Mouse (Mus musculus): Measurements from ENCODE around the gene Srms. TPM values are rescaled to one million over a fixed set of nuclear protein-coding genes. Genes with fewer than 3 reads are reported as not detected.

Gene Srms
- 0.16 TPM in 2 replicates for polyA plus RNA-seq (2012; rRNA removed)

GRCm38 (mm10) chr2:181213021-181213445 lies at the start of gene Srms:
Gene Srms, minus strand, starts transcription at chr2:181213185.

GRCm38 (mm10) chr2:181241602-181242313 lies 28.8 kb upstream of the Srms start, which contains the start of gene Helz2:
Gene Helz2, minus strand, starts transcription at chr2:181242027.

GRCm38 (mm10) chr2:181219538-181220216 lies 6.7 kb upstream of the Srms start, which contains the start of gene Fndc11:
Gene Fndc11, plus strand, starts transcription at chr2:181220013.

GRCm38 (mm10) chr2:181202422-181202821 lies 10.6 kb downstream of the Srms start, which contains the start of gene Ptk6:
Gene Ptk6, minus strand, starts transcription at chr2:181202789.

GRCm38 (mm10) chr2:181187121-181188000 lies 25.6 kb downstream of the Srms start, which contains the start of gene Ppdpf:
Gene Ppdpf, plus strand, starts transcription at chr2:181187247.

GRCm38 (mm10) chr2:181156248-181157121 lies 56.5 kb downstream of the Srms start, which contains the start of gene Eef1a2:
Gene Eef1a2, minus strand, starts transcription at chr2:181157014.

Other genes starting within 250 kb of the Srms start
- gene Arfgap1, start 246.0 kb downstream of the Srms start, polyA plus RNA-seq (2012; rRNA removed), result 122 and 127 TPM in 2 replicates
- 0.57 and 0.79 TPM in 2 replicates for gene Col20a1, start 226.7 kb downstream of the Srms start, polyA plus RNA-seq (2012; rRNA removed)
- gene Chrna4, start 169.6 kb downstream of the Srms start, polyA plus RNA-seq (2012; rRNA removed), result 13.9 TPM in 2 replicates
- gene Kcnq2, start 77.9 kb downstream of the Srms start, polyA plus RNA-seq (2012; rRNA removed), result 78.7 and 87.8 TPM in 2 replicates
- 199 and 216 TPM in 2 replicates for gene Eef1a2, start 56.2 kb downstream of the Srms start, polyA plus RNA-seq (2012; rRNA removed)
- gene Ppdpf, start 25.9 kb downstream of the Srms start, polyA plus RNA-seq (2012; rRNA removed), result 225 and 239 TPM in 2 replicates
- gene Ptk6, start 10.4 kb downstream of the Srms start, polyA plus RNA-seq (2012; rRNA removed), result 0.05 and 0.08 TPM in 2 replicates
- gene Fndc11, start 6.8 kb upstream of the Srms start, polyA plus RNA-seq (2012; rRNA removed), result 0.19 and 0.35 TPM in 2 replicates
- gene Helz2, start 28.8 kb upstream of the Srms start, polyA plus RNA-seq (2012; rRNA removed), result 2.1 and 2.2 TPM in 2 replicates
- gene Gmeb2, start 74.8 kb upstream of the Srms start, polyA plus RNA-seq (2012; rRNA removed), result 27.2 and 29.7 TPM in 2 replicates
- gene Stmn3, start 101.3 kb upstream of the Srms start, polyA plus RNA-seq (2012; rRNA removed), result 1,007 and 1,209 TPM in 2 replicates
- 99.7 and 111 TPM in 2 replicates for gene Rtel1, start 106.6 kb upstream of the Srms start, polyA plus RNA-seq (2012; rRNA removed)
- 130 and 133 TPM in 2 replicates for gene Zgpat, start 151.7 kb upstream of the Srms start, polyA plus RNA-seq (2012; rRNA removed)
- gene Arfrp1, start 152.2 kb upstream of the Srms start, polyA plus RNA-seq (2012; rRNA removed), result 104 and 107 TPM in 2 replicates
- gene Lime1, start 166.9 kb upstream of the Srms start, polyA plus RNA-seq (2012; rRNA removed), result 115 and 119 TPM in 2 replicates
- 10.0 and 11.4 TPM in 2 replicates for gene Zbtb46, start 246.2 kb upstream of the Srms start, polyA plus RNA-seq (2012; rRNA removed)

Data from central nervous system, embryonic 18 days (tissue).